Mouse (Mus musculus): ENCODE measurements around the gene Naaladl2. TPM values are rescaled to one million over a fixed set of nuclear protein-coding genes. Genes with fewer than 3 reads are reported as not detected.
A peak's percentile ranks its signal among the peaks of the same experiment; 100 is the strongest.

The Naaladl2 gene
- 0.92 and 0.99 TPM in 2 replicates for polyA plus RNA-seq (2015; fragmentation: Nextera tagmentation; extraction: Ambion mirVana)

- H3K36me3 ChIP-seq (ENCODE audit: control insufficient read depth, insufficient read depth, low read length) = no peaks in the 10 kb centered on the region
- WGBS = under 1% methylated on average over 69 of the region's 93 CpGs
These were observed at the start of gene Naaladl2 for GRCm38 (mm10) chr3:25143555-25144311. Gene Naaladl2 (minus strand): TSS chr3:25144261.

GRCm38 (mm10) chr3:25151721-25152120 is 7.7 kb upstream of the Naaladl2 start:
- no peak for ATAC-seq
- 94% methylated on average over 13 of the region's 13 CpGs for WGBS
- no peaks in the 10 kb centered on the region for H3K27me3 ChIP-seq (replicated peaks; ENCODE audit: control insufficient read depth, insufficient read depth, low read length)

More at GRCm38 (mm10) chr3:25143555-25144311, at the start of gene Naaladl2:
- peaks cover 5% of the 10 kb centered on the region; the same call in 1 of the 2 replicates for H3K4me1 ChIP-seq (ENCODE audit: control insufficient read depth, insufficient read depth, low read depth, low read length)
- no peaks in the 10 kb centered on the region for H3K27me3 ChIP-seq (replicated peaks; ENCODE audit: control insufficient read depth, insufficient read depth, low read length)
- H3K4me3 ChIP-seq (ENCODE audit: low read length) = peak within 1 kb of the TSS; percentile 83
- peak within 1 kb of the TSS; percentile 79 for H3K4me2 ChIP-seq (ENCODE audit: low read length)
- H3K27ac ChIP-seq (ENCODE audit: low read depth, low read length) = peak within 1 kb of the TSS; percentile 87
- H3K9ac ChIP-seq (ENCODE audit: low read depth, low read length) = peak within 1 kb of the TSS; percentile 85
- ATAC-seq = peak; percentile 95
- no peaks in the 10 kb centered on the region for H3K9me3 ChIP-seq (ENCODE audit: control insufficient read depth, low read length)

GRCm38 (mm10) chr3:25147271-25147670 is 3.2 kb upstream of the Naaladl2 start:
- Histone ChIP-seq H3K9me3 (ENCODE audit: control insufficient read depth, low read length) (peaks cover 8% of the 10 kb centered on the region), H3K27ac (ENCODE audit: low read depth, low read length) (no peak overlapping the region), H3K27me3 (replicated peaks; ENCODE audit: control insufficient read depth, insufficient read depth, low read length) (no peaks in the 10 kb centered on the region), H3K4me3 (ENCODE audit: low read length) (no peak overlapping the region), H3K4me2 (ENCODE audit: low read length) (no peak overlapping the region), H3K9ac (ENCODE audit: low read depth, low read length) (no peak overlapping the region), H3K36me3 (ENCODE audit: control insufficient read depth, insufficient read depth, low read length) (no peaks in the 10 kb centered on the region), H3K4me1 (ENCODE audit: control insufficient read depth, insufficient read depth, low read depth, low read length) (peaks cover 5% of the 10 kb centered on the region; the same call in 1 of the 2 replicates)
- ATAC-seq = no peak

More at GRCm38 (mm10) chr3:25151721-25152120, 7.7 kb upstream of the Naaladl2 start:
- Histone ChIP-seq H3K36me3 (ENCODE audit: control insufficient read depth, insufficient read depth, low read length) (no peaks in the 10 kb centered on the region), H3K4me3 (ENCODE audit: low read length) (no peak overlapping the region), H3K27ac (ENCODE audit: low read depth, low read length) (no peak overlapping the region), H3K9me3 (ENCODE audit: control insufficient read depth, low read length) (peaks cover 15% of the 10 kb centered on the region), H3K9ac (ENCODE audit: low read depth, low read length) (no peak overlapping the region), H3K4me2 (ENCODE audit: low read length) (no peak overlapping the region), H3K4me1 (ENCODE audit: control insufficient read depth, insufficient read depth, low read depth, low read length) (no peaks in the 10 kb centered on the region)

GRCm38 (mm10) chr3:25144961-25145697 is 1.1 kb upstream of the Naaladl2 start:
- Histone ChIP-seq H3K27me3 (replicated peaks; ENCODE audit: control insufficient read depth, insufficient read depth, low read length) (no peaks in the 10 kb centered on the region), H3K9ac (ENCODE audit: low read depth, low read length) (no peak overlapping the region), H3K4me1 (ENCODE audit: control insufficient read depth, insufficient read depth, low read depth, low read length) (peaks cover 5% of the 10 kb centered on the region; the same call in 1 of the 2 replicates), H3K36me3 (ENCODE audit: control insufficient read depth, insufficient read depth, low read length) (no peaks in the 10 kb centered on the region), H3K27ac (ENCODE audit: low read depth, low read length) (0 out of 2 replicates have a peak overlapping the region, but pooled peaks have one; percentile 19), H3K9me3 (ENCODE audit: control insufficient read depth, low read length) (0 out of 2 replicates have a peak, but pooled peaks cover 2% of the 10 kb centered on the region), H3K4me2 (ENCODE audit: low read length) (peak overlapping the region; percentile 79), H3K4me3 (ENCODE audit: low read length) (no peak overlapping the region)
- WGBS = 7% methylated on average over 8 of the region's 8 CpGs
- ATAC-seq = no peak

- no peaks in the 10 kb centered on the region for H3K36me3 ChIP-seq (ENCODE audit: control insufficient read depth, insufficient read depth, low read length)
- peak overlapping the region; percentile 83 for H3K4me3 ChIP-seq (ENCODE audit: low read length)
- peak overlapping the region; percentile 79 for H3K4me2 ChIP-seq (ENCODE audit: low read length)
- H3K9ac ChIP-seq (ENCODE audit: low read depth, low read length) = peak overlapping the region; percentile 85
- peak overlapping the region; percentile 87 for H3K27ac ChIP-seq (ENCODE audit: low read depth, low read length)
- ATAC-seq = no peak
- H3K27me3 ChIP-seq (replicated peaks; ENCODE audit: control insufficient read depth, insufficient read depth, low read length) = no peaks in the 10 kb centered on the region
- 42% methylated on average over 6 of the region's 6 CpGs for WGBS
- no peaks in the 10 kb centered on the region for H3K9me3 ChIP-seq (ENCODE audit: control insufficient read depth, low read length)
- H3K4me1 ChIP-seq (ENCODE audit: control insufficient read depth, insufficient read depth, low read depth, low read length) = peaks cover 5% of the 10 kb centered on the region; the same call in 1 of the 2 replicates
These were observed 950 bp downstream of the Naaladl2 start for GRCm38 (mm10) chr3:25143111-25143510.

- Histone ChIP-seq H3K27ac (ENCODE audit: low read depth, low read length) (no peak overlapping the region), H3K36me3 (ENCODE audit: control insufficient read depth, insufficient read depth, low read length) (no peaks in the 10 kb centered on the region), H3K4me1 (ENCODE audit: control insufficient read depth, insufficient read depth, low read depth, low read length) (no peaks in the 10 kb centered on the region), H3K27me3 (replicated peaks; ENCODE audit: control insufficient read depth, insufficient read depth, low read length) (no peaks in the 10 kb centered on the region), H3K4me2 (ENCODE audit: low read length) (no peak overlapping the region), H3K9me3 (ENCODE audit: control insufficient read depth, low read length) (no peaks in the 10 kb centered on the region), H3K9ac (ENCODE audit: low read depth, low read length) (no peak overlapping the region), H3K4me3 (ENCODE audit: low read length) (no peak overlapping the region)
- WGBS = 48% methylated on average over 3 of the region's 3 CpGs
- ATAC-seq = no peak
These were observed 12.2 kb downstream of the Naaladl2 start for GRCm38 (mm10) chr3:25131848-25132247.

- 10% methylated on average over 4 of the region's 4 CpGs for WGBS
- Histone ChIP-seq H3K36me3 (ENCODE audit: control insufficient read depth, insufficient read depth, low read length) (no peaks in the 10 kb centered on the region), H3K4me2 (ENCODE audit: low read length) (no peak overlapping the region)
These were observed 16.2 kb downstream of the Naaladl2 start for GRCm38 (mm10) chr3:25127864-25128263.

GRCm38 (mm10) chr3:25124919-25125846 is 18.9 kb downstream of the Naaladl2 start:
- WGBS = 7% methylated on average over 5 of the region's 5 CpGs
- Histone ChIP-seq H3K9ac (ENCODE audit: low read depth, low read length) (no peak overlapping the region), H3K4me3 (ENCODE audit: low read length) (no peak overlapping the region), H3K4me2 (ENCODE audit: low read length) (no peak overlapping the region), H3K27me3 (replicated peaks; ENCODE audit: control insufficient read depth, insufficient read depth, low read length) (no peaks in the 10 kb centered on the region), H3K4me1 (ENCODE audit: control insufficient read depth, insufficient read depth, low read depth, low read length) (no peaks in the 10 kb centered on the region), H3K36me3 (ENCODE audit: control insufficient read depth, insufficient read depth, low read length) (no peaks in the 10 kb centered on the region), H3K27ac (ENCODE audit: low read depth, low read length) (no peak overlapping the region), H3K9me3 (ENCODE audit: control insufficient read depth, low read length) (no peaks in the 10 kb centered on the region)
- ATAC-seq = 0 out of 2 replicates have a peak, but pooled peaks have one; percentile 61

More at GRCm38 (mm10) chr3:25127864-25128263, 16.2 kb downstream of the Naaladl2 start:
- H3K27me3 ChIP-seq (replicated peaks; ENCODE audit: control insufficient read depth, insufficient read depth, low read length) = no peaks in the 10 kb centered on the region
- H3K4me3 ChIP-seq (ENCODE audit: low read length) = no peak overlapping the region
- no peaks in the 10 kb centered on the region for H3K9me3 ChIP-seq (ENCODE audit: control insufficient read depth, low read length)
- no peaks in the 10 kb centered on the region for H3K4me1 ChIP-seq (ENCODE audit: control insufficient read depth, insufficient read depth, low read depth, low read length)
- no peak overlapping the region for H3K27ac ChIP-seq (ENCODE audit: low read depth, low read length)
- H3K9ac ChIP-seq (ENCODE audit: low read depth, low read length) = no peak overlapping the region
- 0 out of 2 replicates have a peak, but pooled peaks have one; percentile 48 for ATAC-seq
